Mouse (Mus musculus): ENCODE results near the gene Tcea3. TPM values are rescaled to one million over a fixed set of nuclear protein-coding genes. Genes with fewer than 3 reads are reported as not detected.
A peak's percentile ranks its signal among the peaks of the same experiment; 100 is the strongest.

Tcea3 gene
- polyA plus RNA-seq (2015; fragmentation: Nextera tagmentation; extraction: Ambion mirVana) = 0.57 and 1.0 TPM in 2 replicates

GRCm38 (mm10) chr4:136247729-136248463 is at the start of gene Tcea3:
Tcea3 (plus strand) TSS chr4:136247729.
- Histone ChIP-seq H3K9me3 (no peaks in the 10 kb centered on the region), H3K4me3 (peak within 1 kb of the TSS; percentile 33), H3K27me3 (peaks cover 60% of the 10 kb centered on the region), H3K27ac (replicated peaks) (no peak within 1 kb of the TSS), H3K4me2 (replicated peaks) (peak within 1 kb of the TSS; percentile 56), H3K9ac (replicated peaks) (0 out of 2 replicates have a peak within 1 kb of the TSS, but pooled peaks have one; percentile 26), H3K4me1 (peaks cover 24% of the 10 kb centered on the region), H3K36me3 (no peaks in the 10 kb centered on the region)
- no peak for ATAC-seq (replicated peaks)
- WGBS = under 1% methylated on average over 46 of the region's 46 CpGs

DNA sequence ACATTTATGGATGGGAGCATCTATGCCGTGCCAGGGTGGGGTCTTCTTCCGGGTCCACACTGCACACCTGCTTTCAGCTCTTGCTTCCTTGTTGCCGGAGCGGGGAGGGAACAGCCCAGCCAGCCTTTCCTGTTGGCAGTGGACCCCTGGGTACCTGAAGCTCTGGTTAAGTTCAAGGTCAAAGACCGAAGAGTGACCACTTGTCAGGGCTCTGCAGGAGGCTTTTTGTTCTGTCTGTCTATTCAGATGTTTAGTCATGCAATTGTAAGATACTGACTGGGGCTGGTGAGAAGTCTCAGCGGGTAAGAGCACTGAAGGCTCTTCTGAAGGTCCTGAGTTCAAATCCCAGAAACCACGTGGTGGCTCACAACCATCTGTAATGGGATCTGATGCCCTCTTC is 48.7 kb upstream of the Tcea3 start:
- no peak for ATAC-seq (replicated peaks)
- Histone ChIP-seq H3K4me2 (replicated peaks) (no peak overlapping the region), H3K27ac (replicated peaks) (no peak overlapping the region), H3K4me1 (no peaks in the 10 kb centered on the region), H3K36me3 (no peaks in the 10 kb centered on the region), H3K9me3 (no peaks in the 10 kb centered on the region), H3K27me3 (no peaks in the 10 kb centered on the region), H3K9ac (replicated peaks) (no peak overlapping the region), H3K4me3 (no peak overlapping the region)
- WGBS = 76% methylated on average over 7 of the region's 7 CpGs

DNA sequence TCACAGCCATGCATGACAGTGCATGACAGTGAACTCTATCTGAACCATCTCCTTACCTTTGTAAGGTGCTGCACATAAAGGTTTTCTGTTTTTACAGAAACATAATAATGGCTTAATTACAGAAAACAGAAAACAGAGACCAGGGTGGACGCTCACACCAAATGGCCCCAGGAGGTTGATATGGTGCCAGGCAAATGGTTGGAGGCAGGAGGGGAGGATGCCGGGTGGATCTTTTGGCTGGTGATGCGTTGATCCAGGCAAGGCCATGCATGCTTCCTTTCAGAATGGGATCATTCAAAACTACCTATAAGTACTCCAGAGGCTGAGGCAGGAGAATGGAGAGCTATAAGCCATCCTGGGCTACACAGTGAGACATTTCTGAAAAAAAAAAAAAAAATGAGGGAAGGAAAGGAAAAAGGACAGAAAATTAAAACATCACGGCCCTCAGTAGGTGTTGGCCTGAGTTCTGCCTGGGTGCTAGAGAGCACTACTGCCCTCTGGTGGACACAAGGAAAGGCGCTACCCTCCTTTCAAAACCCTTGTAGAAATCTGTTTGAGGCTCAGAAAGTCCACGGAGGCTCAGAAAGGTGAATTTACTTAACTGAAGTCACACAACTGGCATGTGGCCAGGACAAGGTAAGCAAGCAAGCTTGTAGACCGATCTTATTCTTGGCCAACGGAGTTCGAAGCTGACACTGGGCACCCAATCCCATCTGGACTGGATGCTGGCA is 47.8 kb upstream of the Tcea3 start:
- Histone ChIP-seq H3K4me1 (no peaks in the 10 kb centered on the region), H3K9ac (replicated peaks) (no peak overlapping the region), H3K9me3 (no peaks in the 10 kb centered on the region), H3K4me3 (no peak overlapping the region), H3K4me2 (replicated peaks) (no peak overlapping the region), H3K27ac (replicated peaks) (no peak overlapping the region), H3K36me3 (no peaks in the 10 kb centered on the region), H3K27me3 (no peaks in the 10 kb centered on the region)
- 31% methylated on average over 9 of the region's 9 CpGs for WGBS
- ATAC-seq (replicated peaks) = no peak

DNA sequence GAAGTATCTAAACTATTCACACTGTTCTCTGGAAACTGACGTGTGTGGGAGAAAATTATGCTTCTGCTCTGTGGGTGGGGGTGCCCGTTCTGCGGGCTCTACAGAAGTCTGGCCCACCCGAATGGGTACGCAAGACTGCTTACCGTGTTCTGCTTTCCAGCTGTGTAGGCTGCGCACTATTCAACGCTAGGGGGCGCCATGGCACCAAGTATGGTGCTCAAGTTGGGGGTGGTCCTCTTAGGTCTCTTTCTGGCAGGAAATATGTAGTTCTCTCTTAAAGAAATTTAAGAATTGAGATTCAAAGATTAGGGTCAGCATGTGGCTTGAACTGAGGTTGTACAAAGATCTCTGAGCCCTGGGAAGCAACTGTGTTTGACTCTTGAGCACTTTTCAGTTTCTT is 45.0 kb upstream of the Tcea3 start:
- H3K9me3 ChIP-seq = no peaks in the 10 kb centered on the region
- no peak overlapping the region for H3K4me2 ChIP-seq (replicated peaks)
- H3K9ac ChIP-seq (replicated peaks) = no peak overlapping the region
- 3% methylated on average over 9 of the region's 9 CpGs for WGBS
- no peak overlapping the region for H3K4me3 ChIP-seq
- ATAC-seq (replicated peaks) = no peak
- no peaks in the 10 kb centered on the region for H3K27me3 ChIP-seq
- H3K4me1 ChIP-seq = peaks cover 11% of the 10 kb centered on the region
- no peak overlapping the region for H3K27ac ChIP-seq (replicated peaks)
- no peaks in the 10 kb centered on the region for H3K36me3 ChIP-seq

- no peaks in the 10 kb centered on the region for H3K27me3 ChIP-seq
- no peaks in the 10 kb centered on the region for H3K9me3 ChIP-seq
- no peak overlapping the region for H3K27ac ChIP-seq (replicated peaks)
- no peak overlapping the region for H3K9ac ChIP-seq (replicated peaks)
- no peak overlapping the region for H3K4me2 ChIP-seq (replicated peaks)
- H3K36me3 ChIP-seq = no peaks in the 10 kb centered on the region
- 81% methylated on average over 2 of the region's 2 CpGs for WGBS
- no peak for ATAC-seq (replicated peaks)
- H3K4me1 ChIP-seq = peaks cover 12% of the 10 kb centered on the region
- H3K4me3 ChIP-seq = no peak overlapping the region
Measured at GRCm38 (mm10) chr4:136204775-136205174, 42.8 kb upstream of the Tcea3 start.

DNA sequence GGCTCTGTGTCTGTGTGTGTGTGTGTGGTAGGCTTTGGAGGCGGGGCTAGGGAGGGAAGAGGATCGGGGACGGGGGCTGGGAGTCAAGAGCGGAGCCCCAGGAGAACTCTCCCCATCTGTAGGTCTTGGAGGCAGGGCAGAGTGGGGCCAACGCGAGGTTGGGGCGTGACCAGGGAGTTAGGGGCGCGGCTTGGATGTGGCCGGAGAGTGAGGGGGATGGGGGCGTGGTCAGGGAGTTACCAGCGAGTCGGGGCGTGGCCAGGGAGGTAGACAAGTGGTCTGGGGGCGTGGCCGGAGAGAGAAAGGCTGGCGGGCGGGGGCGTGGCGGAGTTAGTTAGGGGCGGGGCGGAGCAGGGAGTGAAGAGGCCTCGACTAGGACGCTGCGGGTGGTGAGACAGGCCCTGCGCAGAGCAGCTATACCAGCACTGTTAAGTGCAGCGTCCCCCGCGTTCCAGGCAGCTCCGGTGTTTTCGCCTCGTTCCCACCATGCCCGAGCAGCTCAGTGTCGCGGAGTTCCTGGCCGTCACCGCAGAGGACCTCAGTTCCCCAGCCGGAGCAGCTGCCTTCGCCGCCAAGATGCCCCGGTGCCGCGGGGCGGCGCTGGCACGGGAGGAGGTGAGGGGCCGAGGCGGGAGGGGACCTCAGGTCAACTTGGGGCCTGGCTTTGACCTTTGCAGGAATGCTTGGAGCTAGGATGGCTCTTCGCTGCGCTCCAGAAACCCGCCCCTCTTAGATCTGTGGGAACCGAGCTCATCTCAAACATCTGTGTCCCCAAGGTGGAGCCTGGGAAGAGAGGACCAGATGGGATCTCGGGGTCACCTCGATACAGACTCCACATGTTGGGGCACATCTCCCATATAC is 41.3 kb upstream of the Tcea3 start, which contains the start of gene Asap3:
Asap3 (plus strand) TSS at position 333 of the 861 bp plus-strand sequence.
- Histone ChIP-seq H3K27me3 (no peaks in the 10 kb centered on the region), H3K27ac (replicated peaks) (0 out of 2 replicates have a peak within 1 kb of the TSS, but pooled peaks have one; percentile 6), H3K4me1 (peaks cover 12% of the 10 kb centered on the region), H3K9ac (replicated peaks) (peak within 1 kb of the TSS; percentile 66), H3K9me3 (no peaks in the 10 kb centered on the region), H3K4me3 (peak within 1 kb of the TSS; percentile 55), H3K4me2 (replicated peaks) (peak within 1 kb of the TSS; percentile 92), H3K36me3 (no peaks in the 10 kb centered on the region)
- ATAC-seq (replicated peaks) = peak; percentile 92
- WGBS = under 1% methylated on average over 49 of the region's 54 CpGs

- 4% methylated on average over 6 of the region's 6 CpGs for WGBS
- H3K4me2 ChIP-seq (replicated peaks) = peak overlapping the region; percentile 92
- ATAC-seq (replicated peaks) = no peak
- peaks cover 12% of the 10 kb centered on the region for H3K4me1 ChIP-seq
- H3K9me3 ChIP-seq = no peaks in the 10 kb centered on the region
- peak overlapping the region; percentile 55 for H3K4me3 ChIP-seq
- H3K36me3 ChIP-seq = no peaks in the 10 kb centered on the region
- peak overlapping the region; percentile 66 for H3K9ac ChIP-seq (replicated peaks)
- H3K27ac ChIP-seq (replicated peaks) = no peak overlapping the region
- H3K27me3 ChIP-seq = no peaks in the 10 kb centered on the region
Measured at GRCm38 (mm10) chr4:136206943-136207342, 40.6 kb upstream of the Tcea3 start.

GRCm38 (mm10) chr4:136210931-136211330 is 36.6 kb upstream of the Tcea3 start:
- 86% methylated on average over 9 of the region's 9 CpGs for WGBS
- Histone ChIP-seq H3K9me3 (no peaks in the 10 kb centered on the region), H3K27me3 (no peaks in the 10 kb centered on the region), H3K9ac (replicated peaks) (no peak overlapping the region), H3K36me3 (no peaks in the 10 kb centered on the region), H3K27ac (replicated peaks) (no peak overlapping the region), H3K4me1 (peaks cover 12% of the 10 kb centered on the region), H3K4me2 (replicated peaks) (no peak overlapping the region), H3K4me3 (no peak overlapping the region)
- no peak for ATAC-seq (replicated peaks)

- no peaks in the 10 kb centered on the region for H3K9me3 ChIP-seq
- peaks cover 6% of the 10 kb centered on the region for H3K4me1 ChIP-seq
- H3K36me3 ChIP-seq = no peaks in the 10 kb centered on the region
- H3K27me3 ChIP-seq = no peaks in the 10 kb centered on the region
- ATAC-seq (replicated peaks) = no peak
- H3K9ac ChIP-seq (replicated peaks) = no peak overlapping the region
- H3K4me3 ChIP-seq = no peak overlapping the region
- H3K4me2 ChIP-seq (replicated peaks) = no peak overlapping the region
- H3K27ac ChIP-seq (replicated peaks) = no peak overlapping the region
- WGBS = 73% methylated on average over 7 of the region's 7 CpGs
Measured at GRCm38 (mm10) chr4:136213629-136214028, 33.9 kb upstream of the Tcea3 start.

DNA sequence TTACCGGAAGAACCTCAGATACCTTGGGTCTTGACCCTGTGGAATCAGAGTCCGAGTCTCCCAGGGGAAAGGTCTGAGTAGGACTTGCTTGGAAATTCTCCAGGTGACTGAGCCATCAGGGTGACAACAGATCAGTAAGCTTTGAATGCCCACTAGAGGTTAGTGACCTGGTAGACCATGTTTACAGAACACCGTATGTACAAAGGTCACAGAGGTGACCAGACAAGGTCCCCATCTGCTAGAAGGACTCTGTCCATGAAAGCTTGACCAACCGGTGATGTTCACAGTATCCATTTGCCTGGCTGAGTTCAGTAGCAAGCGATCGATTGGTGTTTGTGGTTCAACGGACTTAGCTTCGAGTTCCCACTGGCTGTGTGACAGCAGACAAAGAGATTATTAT is 32.7 kb upstream of the Tcea3 start:
- H3K27me3 ChIP-seq = no peaks in the 10 kb centered on the region
- no peak overlapping the region for H3K4me3 ChIP-seq
- WGBS = 86% methylated on average over 8 of the region's 8 CpGs
- no peaks in the 10 kb centered on the region for H3K36me3 ChIP-seq
- no peak overlapping the region for H3K9ac ChIP-seq (replicated peaks)
- H3K27ac ChIP-seq (replicated peaks) = no peak overlapping the region
- H3K9me3 ChIP-seq = no peaks in the 10 kb centered on the region
- no peak overlapping the region for H3K4me2 ChIP-seq (replicated peaks)
- no peak for ATAC-seq (replicated peaks)
- H3K4me1 ChIP-seq = peaks cover 10% of the 10 kb centered on the region

DNA sequence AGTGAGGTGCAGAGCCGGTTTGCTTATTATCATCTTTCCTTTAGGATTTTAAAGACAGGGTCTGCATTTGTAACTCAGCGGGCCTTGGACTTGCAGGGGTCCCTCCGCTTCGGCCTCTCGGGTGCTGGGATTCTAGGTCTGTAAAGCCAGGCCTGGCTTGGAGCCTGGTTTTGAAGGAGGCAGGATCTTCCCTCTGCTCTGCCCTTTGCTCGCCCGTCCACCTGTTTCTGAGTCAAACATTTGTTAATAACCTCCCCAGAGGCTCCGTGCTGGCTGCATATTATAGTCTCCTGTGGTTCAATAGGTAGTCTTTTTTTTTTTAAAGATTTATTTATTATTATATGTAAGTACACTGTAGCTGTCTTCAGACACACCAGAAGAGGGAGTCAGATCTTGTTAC is 32.0 kb upstream of the Tcea3 start:
- H3K4me2 ChIP-seq (replicated peaks) = no peak overlapping the region
- no peaks in the 10 kb centered on the region for H3K27me3 ChIP-seq
- WGBS = 88% methylated on average over 8 of the region's 8 CpGs
- H3K9ac ChIP-seq (replicated peaks) = no peak overlapping the region
- ATAC-seq (replicated peaks) = no peak
- peaks cover 10% of the 10 kb centered on the region for H3K4me1 ChIP-seq
- no peaks in the 10 kb centered on the region for H3K36me3 ChIP-seq
- H3K27ac ChIP-seq (replicated peaks) = no peak overlapping the region
- H3K4me3 ChIP-seq = no peak overlapping the region
- H3K9me3 ChIP-seq = no peaks in the 10 kb centered on the region

DNA sequence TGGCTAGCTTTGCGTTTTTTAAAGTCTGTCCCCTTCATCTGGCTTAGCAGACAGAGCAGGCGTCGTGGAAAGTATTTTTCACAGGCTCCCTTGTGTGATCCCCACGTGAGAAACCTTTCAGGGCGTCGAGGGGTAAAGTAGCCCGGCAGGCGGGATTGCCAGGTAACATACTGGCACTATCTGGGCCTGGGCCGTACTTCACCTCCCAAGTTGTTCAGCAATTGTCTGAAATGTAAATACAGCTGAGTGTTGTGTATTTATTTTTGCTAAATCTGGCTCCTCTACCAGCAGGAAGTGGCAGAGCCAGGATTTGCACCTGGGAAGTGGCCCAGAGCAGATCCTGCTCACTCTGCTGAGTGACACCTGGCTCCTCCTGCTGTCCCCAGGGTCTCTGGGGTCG is 30.5 kb upstream of the Tcea3 start:
- no peaks in the 10 kb centered on the region for H3K27me3 ChIP-seq
- no peak overlapping the region for H3K27ac ChIP-seq (replicated peaks)
- no peak overlapping the region for H3K9ac ChIP-seq (replicated peaks)
- H3K36me3 ChIP-seq = no peaks in the 10 kb centered on the region
- WGBS = 65% methylated on average over 10 of the region's 10 CpGs
- ATAC-seq (replicated peaks) = no peak
- H3K4me2 ChIP-seq (replicated peaks) = no peak overlapping the region
- H3K9me3 ChIP-seq = no peaks in the 10 kb centered on the region
- H3K4me3 ChIP-seq = no peak overlapping the region
- peaks cover 10% of the 10 kb centered on the region for H3K4me1 ChIP-seq

All from forebrain, embryonic 15.5 days (tissue).